In genomic region chr3:75395121-75395895, GRCm38 (mm10) we compare ENCODE assay signal across 10 mouse cellular contexts.
DNase-seq lines count a peak whose midpoint lies in the region; ATAC-seq and TF ChIP-seq lines count a peak whose summit lies in the region.
"Had no signal": no experiment of that assay in that cellular context is flagged by ENCODE, and none has a peak within 500 bp of the region (broad histone marks: within the 10 kb centered on the region; RNA-seq: fewer than 3 reads in every experiment).

No protein-coding gene starts in this region.

- H3K27ac ChIP-seq in heart, embryonic 14.5 days (replicated peaks in 1 of 2; ENCODE audit: control insufficient read depth in 1 of 2, insufficient read depth in 1 of 2, low read depth in 2 of 2, low read length in 2 of 2) = peak overlapping the region in 1 of 2 experiments; percentile 34; a peak in 2 of 4 replicates
- peak overlapping the region; percentile 64 for H3K27ac ChIP-seq in forebrain, postnatal 0 days (ENCODE audit: low read depth, low read length)

- 62% methylated on average over 7 of the region's 7 CpGs for WGBS in heart, embryonic 14.5 days
- 19% methylated on average over 7 of the region's 7 CpGs for WGBS in forebrain, postnatal 0 days

- H3K9ac ChIP-seq in heart, embryonic 14.5 days (ENCODE audit: low read length) = no peak overlapping the region
- H3K9ac ChIP-seq in forebrain, postnatal 0 days = peak overlapping the region; percentile 33; the same call in 1 of the 2 replicates

- no peaks in the 10 kb centered on the region for H3K9me3 ChIP-seq in heart, embryonic 14.5 days (ENCODE audit: control insufficient read depth, low read length)
- H3K9me3 ChIP-seq in forebrain, postnatal 0 days (ENCODE audit: low read length) = no peaks in the 10 kb centered on the region

- no peak for ATAC-seq in heart, embryonic 14.5 days (ENCODE audit: insufficient number of reproducible peaks, insufficient read depth, low FRiP score, low read depth)
- ATAC-seq in forebrain, postnatal 0 days = peak; percentile 89

- peak overlapping the region; percentile 38 for H3K4me2 ChIP-seq in heart, embryonic 14.5 days (ENCODE audit: low read length)
- H3K4me2 ChIP-seq in forebrain, postnatal 0 days (ENCODE audit: low read depth) = 0 out of 2 replicates have a peak overlapping the region, but pooled peaks have one; percentile 19

- TF ChIP-seq CTCF in forebrain, postnatal 0 days (IDR thresholded peaks at IDR 0.05; ENCODE audit: low read depth) = no peak

- H3K27me3 ChIP-seq in heart, embryonic 14.5 days (ENCODE audit: control insufficient read depth, insufficient read depth, low read length) = no peaks in the 10 kb centered on the region
- H3K27me3 ChIP-seq in forebrain, postnatal 0 days (ENCODE audit: insufficient read depth, low read length) = no peaks in the 10 kb centered on the region

- H3K36me3 ChIP-seq in heart, embryonic 14.5 days (ENCODE audit: control insufficient read depth, insufficient read depth, low read length) = no peaks in the 10 kb centered on the region
- no peaks in the 10 kb centered on the region for H3K36me3 ChIP-seq in forebrain, postnatal 0 days (ENCODE audit: insufficient read depth)

- intact Hi-C loops in heart, postnatal 14 days (cut with DNase I) = no loop called here
- intact Hi-C loops in left cerebral cortex, postnatal 25 days (cut with DNase I) = no loop called here

- DNase-seq in heart, postnatal 14 days = no peak
- DNase-seq in brain, adult 2 months (ENCODE audit: low read depth, low spot score) = peak; percentile 57
- peak; percentile 39 for DNase-seq in forebrain, postnatal 0 days
- DNase-seq in left cerebral cortex, postnatal 25 days (ENCODE audit: low spot score in 2 of 2) = peak; percentile 9 to 25
- DNase-seq in retina, postnatal 1 day = no peak
- no peak for DNase-seq in urinary bladder, adult 2 months (ENCODE audit: low spot score)
- DNase-seq in kidney, adult 11 months = no peak
- DNase-seq: thymus, postnatal 14 days had no signal

- H3K4me1 ChIP-seq in heart, embryonic 14.5 days (ENCODE audit: control insufficient read depth in 2 of 2, insufficient read depth in 2 of 2, low read length in 2 of 2) = peaks cover 2 to 6% of the 10 kb centered on the region in 2 experiments; a peak in 3 of 4 replicates
- 0 out of 2 replicates have a peak, but pooled peaks cover 8% of the 10 kb centered on the region for H3K4me1 ChIP-seq in forebrain, postnatal 0 days (ENCODE audit: insufficient read depth)

- H3K4me3 ChIP-seq in heart, embryonic 14.5 days (ENCODE audit: control insufficient read depth in 1 of 2, insufficient read depth in 1 of 2, low read depth in 1 of 2, low read length in 2 of 2) = no peak overlapping the region
- H3K4me3 ChIP-seq in forebrain, postnatal 0 days (ENCODE audit: low read depth, low read length) = no peak overlapping the region
- H3K4me3 ChIP-seq: myocyte had no signal

Comparison
In these comparisons a context has a peak if more than half of its experiments do, and no peak if none do; other contexts are left out.
1. DNase-seq: peak in brain, adult 2 months (single experiment), forebrain, postnatal 0 days (single experiment) and left cerebral cortex, postnatal 25 days (2 of 2); none in heart, postnatal 14 days (0 of 2), retina, postnatal 1 day (single experiment), urinary bladder, adult 2 months (single experiment) and kidney, adult 11 months (single experiment).